Mouse (Mus musculus): ENCODE data around the gene Angel2. TPM values are rescaled to one million over a fixed set of nuclear protein-coding genes. Genes with fewer than 3 reads are reported as not detected.

Angel2 gene
- total RNA-seq, 1 experiment = 21.9 TPM

DNA sequence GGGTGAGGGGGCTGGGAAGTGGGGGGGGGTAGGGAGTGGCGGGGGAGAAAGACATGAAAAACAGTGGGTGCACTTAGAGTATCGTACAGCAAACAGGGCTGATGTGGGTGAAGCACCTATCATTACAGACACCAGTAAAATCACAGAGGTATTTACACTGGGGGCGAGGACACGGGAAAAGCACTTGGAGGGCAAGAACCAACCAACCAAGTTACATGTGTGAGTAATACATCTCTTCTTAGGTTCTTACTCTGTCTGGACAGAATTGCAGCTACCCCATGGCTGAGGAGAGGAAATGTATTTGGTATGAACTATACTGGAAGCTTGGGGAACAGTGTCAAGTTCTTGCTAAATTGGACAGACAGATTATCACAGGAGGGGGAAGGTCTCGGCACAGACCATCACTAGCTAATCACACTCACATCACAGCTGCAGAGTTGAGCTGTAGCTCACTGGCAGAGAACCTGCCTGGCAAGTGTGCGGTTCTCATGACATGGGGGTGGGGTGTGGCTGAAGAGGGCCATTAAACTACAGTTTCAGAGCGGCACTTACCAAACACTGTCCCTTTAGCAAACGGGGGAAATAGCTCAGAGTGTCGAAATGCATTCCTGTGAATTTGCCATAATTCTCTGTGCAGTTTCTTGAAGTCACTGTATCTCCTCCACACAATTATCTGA is 25.9 kb upstream of the Angel2 start:
- DNase-seq (ENCODE audit: low read depth, low spot score) = no peak

DNA sequence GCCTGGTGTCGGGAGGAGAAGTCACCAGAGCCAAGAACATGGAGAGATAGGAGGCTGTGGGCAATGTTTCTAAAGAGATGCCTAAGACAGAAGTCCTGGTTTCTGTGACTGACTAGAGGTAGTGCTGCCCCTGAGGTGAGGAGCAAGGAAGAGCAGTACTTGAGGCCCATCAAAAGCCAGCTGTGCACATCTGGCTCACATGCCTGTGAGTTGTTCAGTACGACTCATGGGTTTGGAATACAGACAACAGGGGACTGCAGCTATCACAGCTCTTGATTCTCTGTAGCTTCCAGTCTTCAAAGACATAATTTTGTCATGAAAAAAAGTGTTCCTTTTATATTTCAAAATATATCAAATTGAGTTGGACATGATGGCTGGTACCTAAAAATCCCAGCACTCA is 23.8 kb upstream of the Angel2 start:
- Histone ChIP-seq H3K27ac (ENCODE audit: insufficient read depth, low read depth, low read length, poor library complexity, severe bottlenecking) (no peak overlapping the region), H3K4me1 (ENCODE audit: control insufficient read depth in 2 of 2, insufficient read depth in 2 of 2, low read length in 2 of 2, poor library complexity in 1 of 2) (no peaks in the 10 kb centered on the region; a peak in 1 of 4 replicates), H3K9ac (ENCODE audit: insufficient read depth, low read depth, low read length, poor library complexity, severe bottlenecking) (no peak overlapping the region), H3K9me3 (ENCODE audit: control insufficient read depth, insufficient read depth, low read depth, low read length) (no peaks in the 10 kb centered on the region), H3K36me3 (ENCODE audit: control insufficient read depth, insufficient read depth, low read length, poor library complexity, severe bottlenecking) (peaks cover 7% of the 10 kb centered on the region; the same call in 1 of the 2 replicates), H3K4me3 (ENCODE audit: insufficient read depth in 1 of 2, low read depth in 1 of 2, low read length in 2 of 2, poor library complexity in 1 of 2, severe bottlenecking in 1 of 2) (no peak overlapping the region)
- no peak for DNase-seq (ENCODE audit: low read depth, low spot score)
- no peak for TF ChIP-seq ZC3H11A (IDR thresholded peaks at IDR 0.05; ENCODE audit: borderline replicate concordance, low read depth, low read length)
- no peak for TF ChIP-seq CHD2 (IDR thresholded peaks at IDR 0.05; ENCODE audit: low read depth, low read length)
- no peak for TF ChIP-seq MAFK (IDR thresholded peaks at IDR 0.05; ENCODE audit: insufficient read depth, low read depth, low read length)
- TF ChIP-seq ZNF384 (IDR thresholded peaks at IDR 0.05; ENCODE audit: low read depth, low read length) = no peak
- TF ChIP-seq HCFC1 (IDR thresholded peaks at IDR 0.05; ENCODE audit: borderline replicate concordance, insufficient read depth, low read length) = no peak
- in situ Hi-C loops (cut with MboI; ENCODE audit: low sequenced_read_pairs in 2 of 2, unreplicated experiment in 2 of 2) = no loop called here

More for the DNA sequence above, 25.9 kb upstream of the Angel2 start:
- Histone ChIP-seq H3K9ac (ENCODE audit: insufficient read depth, low read depth, low read length, poor library complexity, severe bottlenecking) (no peak overlapping the region), H3K4me1 (ENCODE audit: control insufficient read depth in 2 of 2, insufficient read depth in 2 of 2, low read length in 2 of 2, poor library complexity in 1 of 2) (no peaks in the 10 kb centered on the region), H3K9me3 (ENCODE audit: control insufficient read depth, insufficient read depth, low read depth, low read length) (no peaks in the 10 kb centered on the region), H3K36me3 (ENCODE audit: control insufficient read depth, insufficient read depth, low read length, poor library complexity, severe bottlenecking) (peaks cover 7% of the 10 kb centered on the region; the same call in 1 of the 2 replicates), H3K27ac (ENCODE audit: insufficient read depth, low read depth, low read length, poor library complexity, severe bottlenecking) (no peak overlapping the region), H3K4me3 (ENCODE audit: insufficient read depth in 1 of 2, low read depth in 1 of 2, low read length in 2 of 2, poor library complexity in 1 of 2, severe bottlenecking in 1 of 2) (no peak overlapping the region)
- TF ChIP-seq MAFK (IDR thresholded peaks at IDR 0.05; ENCODE audit: insufficient read depth, low read depth, low read length) (no peak), ZNF384 (IDR thresholded peaks at IDR 0.05; ENCODE audit: low read depth, low read length) (no peak), ZC3H11A (IDR thresholded peaks at IDR 0.05; ENCODE audit: borderline replicate concordance, low read depth, low read length) (no peak), CHD2 (IDR thresholded peaks at IDR 0.05; ENCODE audit: low read depth, low read length) (no peak), HCFC1 (IDR thresholded peaks at IDR 0.05; ENCODE audit: borderline replicate concordance, insufficient read depth, low read length) (no peak)
- in situ Hi-C loops (cut with MboI; ENCODE audit: low sequenced_read_pairs in 2 of 2, unreplicated experiment in 2 of 2) = no loop called here

DNA sequence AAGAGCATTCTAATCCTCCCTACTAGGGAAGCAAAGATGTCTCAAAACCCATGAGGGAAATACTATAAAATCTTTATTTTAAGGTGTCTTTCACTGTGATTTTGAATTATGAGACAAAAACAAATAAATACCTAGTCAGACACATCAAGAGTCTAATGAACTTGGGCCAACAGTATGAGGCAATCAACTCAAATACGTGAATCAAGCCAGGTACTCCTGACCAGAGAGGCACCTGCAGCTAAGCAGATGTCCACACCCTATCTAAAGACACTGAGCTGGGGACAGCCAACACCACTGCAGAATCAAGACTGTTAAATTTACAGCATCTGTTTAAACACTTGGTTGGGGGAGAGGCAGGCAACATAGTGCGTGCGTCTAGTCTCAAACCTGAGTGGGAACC is 20.8 kb upstream of the Angel2 start:
- in situ Hi-C loops (cut with MboI; ENCODE audit: low sequenced_read_pairs in 2 of 2, unreplicated experiment in 2 of 2) = no loop called here
- H3K4me1 ChIP-seq (ENCODE audit: control insufficient read depth in 2 of 2, insufficient read depth in 2 of 2, low read length in 2 of 2, poor library complexity in 1 of 2) = no peaks in the 10 kb centered on the region; a peak in 1 of 4 replicates
- DNase-seq (ENCODE audit: low read depth, low spot score) = no peak
- H3K9me3 ChIP-seq (ENCODE audit: control insufficient read depth, insufficient read depth, low read depth, low read length) = no peaks in the 10 kb centered on the region
- H3K9ac ChIP-seq (ENCODE audit: insufficient read depth, low read depth, low read length, poor library complexity, severe bottlenecking) = no peak overlapping the region
- H3K27ac ChIP-seq (ENCODE audit: insufficient read depth, low read depth, low read length, poor library complexity, severe bottlenecking) = no peak overlapping the region
- no peaks in the 10 kb centered on the region; the same call in 1 of the 2 replicates for H3K36me3 ChIP-seq (ENCODE audit: control insufficient read depth, insufficient read depth, low read length, poor library complexity, severe bottlenecking)
- TF ChIP-seq CHD2 (IDR thresholded peaks at IDR 0.05; ENCODE audit: low read depth, low read length) (no peak), HCFC1 (IDR thresholded peaks at IDR 0.05; ENCODE audit: borderline replicate concordance, insufficient read depth, low read length) (no peak), ZNF384 (IDR thresholded peaks at IDR 0.05; ENCODE audit: low read depth, low read length) (no peak), ZC3H11A (IDR thresholded peaks at IDR 0.05; ENCODE audit: borderline replicate concordance, low read depth, low read length) (no peak), MAFK (IDR thresholded peaks at IDR 0.05; ENCODE audit: insufficient read depth, low read depth, low read length) (no peak)
- H3K4me3 ChIP-seq (ENCODE audit: insufficient read depth in 1 of 2, low read depth in 1 of 2, low read length in 2 of 2, poor library complexity in 1 of 2, severe bottlenecking in 1 of 2) = no peak overlapping the region

DNA sequence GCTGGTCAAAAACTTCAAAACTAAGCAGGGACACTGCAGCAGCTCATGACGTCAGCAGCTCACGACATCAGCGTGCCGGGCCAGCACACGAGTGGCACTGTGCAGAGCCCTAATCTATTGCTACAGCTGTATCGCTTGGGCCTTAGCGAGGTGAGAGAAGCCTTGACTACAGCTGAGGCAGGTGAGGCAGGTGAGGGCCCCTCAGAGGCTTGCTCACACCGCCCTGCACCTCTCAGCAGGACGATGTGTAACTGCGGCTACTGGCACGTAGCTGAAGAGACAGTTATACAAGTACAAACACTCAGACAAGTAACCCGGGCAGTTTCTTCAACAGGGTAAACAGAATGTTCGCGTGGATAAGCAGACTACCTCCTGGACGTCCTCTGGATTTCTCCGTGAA is 20.2 kb upstream of the Angel2 start:
- Histone ChIP-seq H3K27ac (ENCODE audit: insufficient read depth, low read depth, low read length, poor library complexity, severe bottlenecking) (no peak overlapping the region), H3K4me1 (ENCODE audit: control insufficient read depth in 2 of 2, insufficient read depth in 2 of 2, low read length in 2 of 2, poor library complexity in 1 of 2) (no peaks in the 10 kb centered on the region; a peak in 1 of 4 replicates), H3K9me3 (ENCODE audit: control insufficient read depth, insufficient read depth, low read depth, low read length) (no peaks in the 10 kb centered on the region), H3K4me3 (ENCODE audit: insufficient read depth in 1 of 2, low read depth in 1 of 2, low read length in 2 of 2, poor library complexity in 1 of 2, severe bottlenecking in 1 of 2) (no peak overlapping the region), H3K9ac (ENCODE audit: insufficient read depth, low read depth, low read length, poor library complexity, severe bottlenecking) (no peak overlapping the region), H3K36me3 (ENCODE audit: control insufficient read depth, insufficient read depth, low read length, poor library complexity, severe bottlenecking) (no peaks in the 10 kb centered on the region; the same call in 1 of the 2 replicates)
- no peak for TF ChIP-seq ZC3H11A (IDR thresholded peaks at IDR 0.05; ENCODE audit: borderline replicate concordance, low read depth, low read length)
- no peak for TF ChIP-seq HCFC1 (IDR thresholded peaks at IDR 0.05; ENCODE audit: borderline replicate concordance, insufficient read depth, low read length)
- no peak for TF ChIP-seq CHD2 (IDR thresholded peaks at IDR 0.05; ENCODE audit: low read depth, low read length)
- TF ChIP-seq MAFK (IDR thresholded peaks at IDR 0.05; ENCODE audit: insufficient read depth, low read depth, low read length) = no peak
- TF ChIP-seq ZNF384 (IDR thresholded peaks at IDR 0.05; ENCODE audit: low read depth, low read length) = no peak
- in situ Hi-C loops (cut with MboI; ENCODE audit: low sequenced_read_pairs in 2 of 2, unreplicated experiment in 2 of 2) = no loop called here
- DNase-seq (ENCODE audit: low read depth, low spot score) = no peak

Data from ES-E14 (cell line).